Mouse (Mus musculus): ENCODE results near the gene Nfix.

- TF ChIP-seq CTCF (IDR thresholded peaks at IDR 0.05; ENCODE audit: low read depth) = no peak
- TF ChIP-seq EP300 (IDR thresholded peaks at IDR 0.05; ENCODE audit: low read depth) = 0 out of 2 replicates have a peak, but pooled peaks have one; percentile 5
Observed at GRCm38 (mm10) chr8:84705960-84706359, 94.2 kb downstream of the Nfix start.

All from liver, embryonic 14.5 days (tissue).